Mouse (Mus musculus): Measurements from ENCODE around the gene Cntnap2. TPM values are rescaled to one million over a fixed set of nuclear protein-coding genes. Genes with fewer than 3 reads are reported as not detected.
"Not testable (repeated sequence)": the region's sequence is repeated elsewhere in the genome, so short reads cannot be mapped to it uniquely, and the experiment has no call there.

Gene Cntnap2
- total RNA-seq, 2 experiments from 2014 or later, result 122 to 124 TPM

DNA sequence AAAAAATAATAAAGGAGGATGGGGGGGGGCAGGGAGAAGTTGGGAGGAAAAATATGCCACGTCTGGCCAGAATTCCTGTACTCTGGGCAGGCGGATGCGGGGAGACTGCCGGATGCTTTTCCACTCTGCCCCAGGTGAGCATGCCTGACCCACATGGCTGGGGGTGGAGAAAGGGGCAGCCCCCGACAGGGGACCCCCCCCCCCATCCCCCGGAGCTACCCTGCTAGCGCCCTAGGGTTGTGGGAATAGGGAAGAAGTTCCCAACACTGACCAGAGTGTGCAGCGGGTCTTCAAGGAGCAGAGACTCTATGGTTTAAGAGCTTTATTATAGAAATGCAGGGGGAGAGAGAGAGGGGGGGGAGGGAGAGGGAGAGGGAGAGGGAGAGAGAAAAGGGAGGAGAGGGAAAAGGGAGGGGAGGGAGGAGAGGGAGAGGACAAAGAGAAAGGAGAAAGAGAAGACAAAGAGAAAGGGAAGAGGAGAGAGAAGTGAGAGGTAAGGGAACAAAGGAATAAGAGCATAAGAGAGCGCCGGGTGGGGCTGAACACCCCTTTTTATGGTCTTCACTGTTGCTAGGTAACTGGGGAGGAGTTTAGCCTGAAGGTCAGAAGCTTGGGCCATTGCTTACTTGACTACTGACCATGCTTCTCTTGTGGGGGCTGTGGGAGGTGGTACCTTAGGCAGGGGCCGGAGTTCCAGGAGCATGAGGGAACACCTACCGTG lies 2227.2 kb downstream of the Cntnap2 start:
- not testable (repeated sequence) for DNase-seq (ENCODE audit: low spot score in 2 of 2)

DNA sequence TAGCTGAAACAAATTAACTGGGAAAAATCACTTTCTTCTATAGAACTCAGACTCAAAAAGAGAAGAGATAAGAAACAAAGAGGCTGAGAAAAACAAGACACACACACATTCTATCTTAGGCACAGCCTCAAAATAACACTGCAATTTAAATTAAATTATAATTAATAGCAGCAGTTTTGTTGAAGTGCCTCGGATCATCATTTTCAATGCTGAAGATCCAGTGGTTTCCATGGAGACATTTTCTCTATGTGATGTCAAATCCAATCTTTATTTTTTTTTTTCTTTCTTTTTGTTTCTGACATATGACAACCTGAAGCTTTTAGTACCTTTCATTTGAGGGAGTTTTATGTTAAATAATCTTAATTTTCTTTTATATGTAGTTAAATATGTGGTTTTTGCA lies 2228.6 kb downstream of the Cntnap2 start:
- DNase-seq (ENCODE audit: low spot score in 2 of 2), result no peak

DNA sequence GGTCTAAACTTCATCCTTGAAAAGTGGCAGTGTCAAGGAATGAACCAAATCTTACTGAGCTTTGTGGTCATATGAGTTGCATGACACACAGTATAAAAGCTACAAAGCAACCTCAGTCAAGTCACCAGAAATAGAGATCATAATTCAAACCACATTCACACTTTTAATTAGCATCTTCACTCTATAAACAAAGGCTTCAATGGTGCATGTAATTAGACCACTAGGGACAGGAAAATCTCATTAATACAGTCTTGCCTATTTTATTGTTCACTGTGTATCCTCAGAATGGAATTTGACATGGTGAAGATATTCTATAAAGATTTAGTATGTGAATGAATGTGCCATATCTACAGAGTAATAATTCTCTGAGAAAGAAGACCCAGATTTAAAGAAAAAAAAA lies 2232.8 kb downstream of the Cntnap2 start:
- no peak for DNase-seq (ENCODE audit: low spot score in 2 of 2)

DNA sequence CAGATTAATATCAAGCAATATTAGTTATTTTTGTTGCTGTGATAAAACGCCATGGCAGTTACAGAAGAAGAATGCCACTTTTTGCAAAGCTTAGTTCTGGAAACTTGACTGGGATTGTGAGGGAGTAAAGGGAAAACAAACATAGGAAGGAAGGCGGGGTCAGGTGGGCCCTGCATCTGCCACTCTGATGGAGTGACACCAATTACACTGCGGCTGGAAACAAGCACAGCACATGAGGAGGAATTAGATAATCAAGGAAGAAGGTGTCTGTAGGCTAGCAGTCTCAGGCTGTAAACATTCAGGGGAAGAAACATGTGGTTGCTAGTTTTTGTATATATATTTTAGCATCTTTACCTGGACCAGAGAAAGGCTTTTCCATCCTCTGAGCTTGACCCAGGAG lies 2233.3 kb downstream of the Cntnap2 start:
- DNase-seq (ENCODE audit: low spot score in 2 of 2), result no peak

DNA sequence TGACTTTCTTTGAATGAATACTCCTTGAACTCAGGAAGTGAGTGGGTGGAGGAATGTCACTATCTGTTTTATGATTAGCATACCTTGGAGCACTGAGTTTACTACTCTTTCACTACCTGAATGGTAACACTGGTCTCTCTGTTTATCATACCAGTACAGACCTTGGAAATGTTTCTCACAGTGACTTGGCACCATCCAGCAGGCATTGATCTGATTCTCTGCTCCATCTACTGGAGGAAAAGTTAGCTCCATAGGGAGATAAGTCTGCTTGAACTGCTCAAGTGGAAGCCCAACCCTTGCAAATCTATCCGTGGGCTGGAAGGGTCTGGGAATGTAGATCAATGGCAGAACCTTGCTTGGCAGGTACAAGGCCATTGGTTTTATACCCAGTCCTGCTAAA lies 2235.3 kb downstream of the Cntnap2 start:
- no peak for DNase-seq (ENCODE audit: low spot score in 2 of 2)

DNA sequence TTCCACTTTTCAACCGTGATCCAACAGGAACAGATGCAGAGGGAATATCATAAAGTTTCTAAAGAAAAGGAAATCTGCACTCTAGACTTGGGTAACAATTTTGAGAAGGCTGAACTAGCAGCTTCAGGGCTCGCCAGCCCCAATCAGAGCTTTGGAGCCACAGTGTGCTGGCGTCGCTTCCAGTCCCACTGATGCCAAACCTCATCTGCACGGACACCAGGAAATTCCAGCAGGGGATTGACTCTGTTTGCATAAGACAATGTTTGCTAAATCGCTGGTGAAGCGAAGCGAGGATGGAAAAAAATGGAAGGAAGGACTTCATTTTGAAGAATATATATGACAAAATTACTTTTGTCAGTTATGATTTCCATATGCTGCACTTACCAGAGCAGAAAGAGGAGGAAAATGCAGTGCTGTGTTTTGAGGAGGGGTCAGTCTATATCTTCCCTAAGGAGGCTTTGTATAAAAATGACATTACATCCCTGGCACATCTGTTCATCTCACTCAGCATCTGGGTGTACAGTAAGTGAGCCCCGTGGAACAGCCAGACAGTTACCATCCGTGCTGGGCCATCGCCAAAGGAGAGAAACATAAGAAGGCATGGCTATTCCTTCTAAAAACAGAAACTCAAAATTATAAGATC lies 2245.8 kb downstream of the Cntnap2 start:
- no peak for DNase-seq (ENCODE audit: low spot score in 2 of 2)

DNA sequence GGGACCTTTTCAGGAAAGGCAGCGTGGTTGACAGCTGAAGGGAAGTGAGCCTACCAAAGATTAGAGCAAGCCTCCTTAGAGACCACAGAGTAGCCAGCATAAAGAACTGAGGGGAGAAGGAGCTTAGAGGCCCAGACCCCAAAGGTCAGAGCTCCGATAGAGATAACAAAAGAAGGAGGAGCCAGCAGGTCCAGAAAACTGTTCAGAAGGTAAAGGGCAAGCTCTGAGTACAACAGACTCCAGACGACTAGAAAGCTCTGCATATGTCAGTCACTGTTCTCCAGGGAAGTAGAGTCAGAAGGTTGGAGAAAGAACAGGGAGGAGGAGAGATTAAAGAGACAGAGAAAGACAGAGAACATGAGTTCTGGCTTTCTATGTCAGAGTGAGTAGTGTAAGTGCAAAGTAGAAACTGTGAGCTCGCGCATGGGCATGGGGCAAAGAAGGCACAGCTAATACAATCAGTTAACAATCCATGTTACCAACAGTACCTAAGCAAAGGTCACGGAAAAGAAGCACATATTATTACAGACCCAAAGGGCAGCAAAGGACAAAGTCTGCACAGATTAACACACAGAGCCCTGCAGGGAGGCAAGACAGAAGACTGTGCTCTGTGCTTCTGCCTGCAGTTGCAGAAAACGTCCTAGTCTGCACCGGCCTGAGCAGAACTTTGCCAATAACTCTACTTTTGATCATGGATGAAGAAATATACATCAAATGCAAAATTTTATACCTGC lies 2247.1 kb downstream of the Cntnap2 start:
- no peak for DNase-seq (ENCODE audit: low spot score in 2 of 2)

DNA sequence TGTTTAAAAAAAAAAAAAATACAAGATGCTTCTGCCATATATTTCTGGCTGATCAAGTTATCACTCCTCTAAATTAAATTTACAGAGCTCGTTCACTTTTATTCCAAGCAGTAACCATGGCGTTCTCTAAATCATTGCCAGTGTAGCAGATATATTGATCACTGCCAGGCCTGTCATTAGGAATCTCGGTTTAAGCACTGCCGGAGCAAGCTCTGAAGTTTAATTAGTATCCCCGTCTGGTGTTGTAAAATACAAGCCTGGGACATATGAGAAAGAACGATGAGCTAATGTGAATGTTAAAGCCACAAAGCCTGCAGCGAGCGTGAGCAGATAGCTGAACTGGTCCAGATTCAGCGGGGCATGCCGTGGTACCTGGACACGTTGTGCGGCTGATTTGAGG lies 2247.8 kb downstream of the Cntnap2 start:
- peak in 1 of 2 experiments; percentile 19 for DNase-seq (ENCODE audit: low spot score in 2 of 2)

DNA sequence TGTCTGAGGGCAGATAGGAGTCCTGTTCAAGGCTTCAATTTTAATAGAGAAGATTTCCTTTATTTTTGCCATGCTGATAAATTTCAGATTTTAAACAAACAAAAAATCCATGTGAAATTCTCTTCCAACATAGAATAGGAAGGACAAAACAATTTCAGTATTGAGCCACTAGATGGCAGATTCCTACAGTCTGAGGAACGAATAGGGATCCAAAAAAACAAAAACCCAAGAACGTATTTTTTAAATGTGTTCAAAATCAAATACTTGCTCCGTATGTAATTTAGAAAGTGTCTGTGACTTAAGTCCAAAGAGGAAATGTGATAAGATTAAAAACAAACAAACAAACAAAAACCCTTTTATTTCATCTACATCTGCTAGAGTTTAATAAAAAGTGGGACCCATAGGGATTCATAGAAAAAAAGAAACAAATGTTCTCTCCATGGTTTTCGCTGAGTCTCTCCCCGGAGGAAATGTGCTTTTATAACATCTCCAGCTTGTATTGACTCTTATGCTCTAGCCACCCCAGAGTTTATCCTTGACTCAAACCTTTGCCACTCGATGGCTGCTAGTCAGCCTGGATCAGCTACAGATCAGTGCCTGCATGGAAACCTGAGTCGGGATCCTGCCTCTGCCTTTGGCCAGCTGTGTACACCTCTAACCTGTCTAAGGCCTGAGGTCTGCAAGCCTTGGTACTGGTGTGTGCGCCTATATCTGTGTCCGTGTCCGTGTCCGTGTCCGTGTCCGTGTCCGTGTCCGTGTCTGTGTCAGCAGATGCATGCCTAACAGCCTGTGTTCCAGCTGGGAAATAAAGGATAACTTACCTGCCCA lies 2255.6 kb downstream of the Cntnap2 start:
- DNase-seq (ENCODE audit: low spot score in 2 of 2), result no peak

DNA sequence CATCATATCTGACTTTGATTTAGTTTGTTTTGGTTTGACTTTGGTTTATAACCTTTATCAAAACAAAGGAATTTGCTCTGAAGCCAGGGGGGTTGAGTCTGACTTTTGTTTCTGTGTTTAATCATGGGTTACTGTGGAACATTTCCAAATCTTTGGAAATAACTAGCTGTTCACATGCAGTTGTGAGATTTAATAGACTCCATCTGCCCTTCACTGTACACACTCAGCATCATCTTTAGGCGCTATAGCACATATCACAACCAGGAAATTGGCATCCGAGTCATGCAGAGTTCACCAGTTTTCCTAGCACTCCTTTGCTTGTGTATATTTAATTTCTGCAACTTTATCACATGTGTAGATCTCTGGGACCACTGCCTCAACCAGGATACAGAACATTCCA lies 2256.3 kb downstream of the Cntnap2 start:
- no peak for DNase-seq (ENCODE audit: low spot score in 2 of 2)

DNA sequence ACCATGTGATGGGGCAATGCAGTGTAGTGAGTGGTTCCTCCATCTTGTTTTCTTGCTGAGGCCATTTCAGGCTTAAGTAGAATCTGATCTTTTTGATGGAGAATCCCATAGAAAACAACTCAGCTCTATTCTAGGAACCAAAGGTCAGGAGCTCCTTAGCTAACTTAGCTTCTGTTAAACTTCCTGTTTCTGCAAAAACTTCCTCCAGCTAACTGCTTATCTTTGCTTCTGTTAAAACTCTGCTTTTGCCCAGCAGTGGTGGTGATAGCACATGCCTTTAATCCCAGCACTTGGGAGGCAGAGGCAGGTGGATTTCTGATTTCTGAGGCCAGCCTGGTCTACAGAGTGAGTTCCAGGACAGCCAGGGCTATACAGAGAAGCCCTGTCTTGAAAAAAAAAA lies 2258.1 kb downstream of the Cntnap2 start:
- DNase-seq (ENCODE audit: low spot score in 2 of 2), result no peak

DNA sequence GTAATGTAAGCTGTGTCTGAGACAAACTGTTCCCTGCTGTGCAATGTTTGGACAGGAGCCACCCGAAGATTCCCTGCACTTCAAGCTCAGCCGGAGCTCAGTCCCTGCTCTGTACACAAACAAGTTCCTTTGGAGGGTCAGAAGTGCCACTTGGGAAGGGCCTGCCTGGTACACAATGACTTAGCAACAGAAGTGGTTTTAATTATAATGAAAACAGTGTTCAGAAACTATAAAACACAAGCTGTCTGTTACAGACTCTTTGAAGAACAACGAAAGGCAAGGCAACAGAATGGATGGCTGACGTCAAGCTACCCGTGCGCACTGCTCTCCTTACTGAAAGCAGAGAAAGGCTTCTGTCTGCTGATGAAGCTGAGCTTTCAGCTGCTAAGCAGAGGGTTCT lies 2259.5 kb downstream of the Cntnap2 start:
- peak; percentile 27 to 28 for DNase-seq (ENCODE audit: low spot score in 2 of 2)

DNA sequence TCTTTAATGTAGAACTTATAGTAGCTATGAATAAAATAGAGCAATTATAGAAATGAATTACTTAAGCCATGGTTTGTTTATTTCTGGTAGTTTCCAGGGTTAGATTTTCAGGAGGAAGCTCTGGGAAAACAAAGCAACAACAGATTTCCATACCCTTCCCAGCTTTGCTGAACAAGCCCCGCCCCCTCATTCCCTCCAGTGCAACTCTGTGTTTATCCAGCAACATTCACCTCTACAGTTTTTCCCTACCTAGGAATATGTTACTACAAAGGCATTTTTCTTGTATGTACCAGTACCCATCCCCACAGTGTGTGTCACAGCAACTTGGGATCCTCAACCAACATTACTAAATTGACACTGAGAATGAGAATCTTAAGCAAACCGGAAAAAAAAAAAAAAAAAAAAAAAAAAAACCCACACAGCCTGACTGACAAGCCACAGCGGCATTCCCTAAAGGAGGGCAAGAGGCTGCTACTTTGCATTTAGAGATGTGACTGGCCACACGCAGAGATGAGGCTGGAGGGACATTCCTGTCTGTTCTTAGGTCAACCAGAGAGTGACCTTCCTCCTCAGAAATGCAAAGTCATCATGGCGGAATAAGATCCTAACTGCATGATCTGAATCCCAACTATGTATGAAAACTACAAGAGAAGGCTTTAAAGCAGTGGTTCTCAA lies 2260.3 kb downstream of the Cntnap2 start:
- DNase-seq (ENCODE audit: low spot score in 2 of 2), result no peak

DNA sequence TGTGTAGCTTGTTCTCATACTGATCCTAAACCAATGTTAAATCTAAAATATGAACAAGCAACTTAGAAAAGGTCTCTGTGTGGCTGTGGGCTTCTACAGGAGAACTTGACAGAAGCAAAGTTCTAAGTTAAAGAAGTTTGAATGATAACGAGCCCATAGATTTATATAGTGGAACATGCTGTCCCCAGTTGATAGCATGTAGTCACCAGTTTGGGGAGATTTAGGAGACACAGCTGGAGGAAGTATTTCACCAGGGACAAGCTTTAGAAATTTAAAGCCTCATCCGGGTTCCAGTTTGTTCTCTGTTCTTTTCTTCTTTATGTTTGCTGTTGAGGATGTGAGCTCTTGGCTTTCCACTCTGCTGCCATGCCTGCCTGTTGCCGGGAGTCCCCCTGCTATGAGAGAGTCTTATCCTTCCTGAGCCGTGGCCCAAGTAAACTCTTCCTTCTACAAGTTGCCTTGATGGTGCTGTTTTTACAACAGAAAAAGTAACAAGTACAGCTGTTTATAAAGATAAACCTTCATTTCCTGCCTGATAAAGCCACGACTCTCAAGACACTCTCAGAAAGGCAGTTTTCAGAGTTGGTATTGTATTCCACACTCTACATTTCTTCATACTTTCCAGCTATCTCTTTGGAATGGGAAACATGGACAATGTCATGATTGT lies 2264.1 kb downstream of the Cntnap2 start:
- DNase-seq (ENCODE audit: low spot score in 2 of 2), result no peak

DNA sequence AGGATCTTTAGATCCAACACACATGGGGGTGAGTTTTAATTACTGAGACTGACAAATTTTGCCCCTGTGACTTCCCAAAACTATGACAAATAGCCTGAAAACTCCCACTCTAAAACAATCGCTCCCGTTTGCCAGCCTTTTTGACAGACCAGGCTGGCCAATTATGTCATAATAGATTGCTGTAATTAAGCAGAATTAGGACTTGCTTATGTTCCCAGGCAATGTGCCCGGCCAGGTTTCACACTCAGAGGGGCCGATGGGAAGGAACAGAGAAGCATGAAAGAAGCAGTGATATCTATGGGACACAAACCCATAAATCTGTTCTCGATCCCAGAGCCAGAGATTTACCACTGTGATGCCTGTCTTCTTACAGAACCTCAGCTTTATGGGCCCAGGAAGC lies 2264.7 kb downstream of the Cntnap2 start:
- peak in 1 of 2 experiments; percentile 12 for DNase-seq (ENCODE audit: low spot score in 2 of 2)

DNA sequence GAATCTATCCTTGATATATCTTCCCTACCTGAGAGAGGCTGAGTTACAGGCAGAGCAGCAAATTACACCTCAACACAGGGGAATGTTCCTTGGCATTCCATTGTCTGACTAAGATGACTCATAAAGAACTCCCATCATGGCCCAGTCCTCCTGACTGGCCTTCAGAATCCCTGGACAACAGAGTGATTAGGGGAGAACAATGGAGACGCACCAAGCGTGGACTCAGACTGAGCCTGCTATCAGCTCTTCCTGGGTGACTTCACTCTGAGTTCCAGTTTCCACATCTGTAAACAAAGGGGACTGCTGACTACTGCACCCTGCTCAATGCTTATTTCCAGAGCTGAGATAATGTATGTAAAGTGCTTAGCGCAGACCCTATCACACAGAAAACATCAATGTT lies 2269.1 kb downstream of the Cntnap2 start:
- DNase-seq (ENCODE audit: low spot score in 2 of 2), result no peak

DNA sequence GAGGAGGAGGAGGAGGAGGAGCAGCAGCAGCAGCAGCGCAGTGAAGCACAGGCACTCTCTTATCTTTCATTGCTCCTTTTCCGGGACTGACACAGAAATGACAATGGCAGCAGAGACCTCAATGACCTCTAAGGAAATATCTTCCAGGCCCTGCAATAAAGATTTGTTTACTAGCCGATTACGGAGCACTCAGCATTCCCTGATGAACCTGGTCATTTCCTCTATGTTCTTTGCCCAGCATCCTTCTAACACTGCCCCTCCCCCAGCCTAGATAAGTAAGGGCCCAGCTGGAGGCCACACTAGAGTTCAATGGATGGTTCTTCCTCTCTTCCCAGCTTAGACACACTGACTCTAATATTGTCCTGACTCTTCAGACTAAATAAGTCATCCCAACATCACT lies 2270.1 kb downstream of the Cntnap2 start:
- no peak for DNase-seq (ENCODE audit: low spot score in 2 of 2)

DNA sequence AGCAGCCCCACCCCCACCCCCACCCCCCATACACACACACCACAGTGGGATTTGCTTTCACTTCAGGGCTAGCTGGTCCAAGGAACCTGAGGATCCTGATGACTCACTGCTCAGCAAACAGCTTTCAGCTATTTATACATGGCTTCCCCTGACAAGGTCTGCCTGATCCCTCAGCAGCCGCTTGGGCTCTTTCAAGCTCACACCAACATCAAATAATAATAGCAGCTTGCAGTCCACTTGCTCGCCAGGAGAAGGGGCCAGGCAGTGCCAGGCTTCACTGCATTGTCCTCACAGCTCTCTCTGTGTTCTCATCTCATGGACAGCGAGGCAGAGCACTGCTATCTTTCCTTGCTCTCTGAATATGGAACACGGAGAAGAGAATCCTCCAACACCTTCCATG lies 2273.9 kb downstream of the Cntnap2 start:
- DNase-seq (ENCODE audit: low spot score in 2 of 2), result peak in 1 of 2 experiments; percentile 24

DNA sequence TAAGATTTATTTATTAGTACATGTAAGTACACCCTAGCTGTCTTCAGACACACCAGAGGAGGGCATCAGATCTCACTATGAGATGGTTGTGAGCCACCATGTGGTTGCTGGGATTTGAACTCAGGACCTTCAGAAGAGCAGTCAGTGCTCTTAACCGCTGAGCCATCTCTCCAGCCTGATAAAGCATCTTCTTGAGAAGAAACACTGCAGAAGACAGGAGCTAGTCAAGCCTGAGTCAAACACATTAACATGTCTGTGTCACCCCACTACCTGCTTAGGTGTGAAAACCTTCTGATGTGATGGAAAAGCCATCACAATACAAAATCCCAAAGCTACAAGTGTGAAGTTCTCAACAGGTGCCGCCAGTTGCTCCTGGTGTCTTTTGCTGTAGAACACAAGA lies 2275.2 kb downstream of the Cntnap2 start:
- no peak for DNase-seq (ENCODE audit: low spot score in 2 of 2)

DNA sequence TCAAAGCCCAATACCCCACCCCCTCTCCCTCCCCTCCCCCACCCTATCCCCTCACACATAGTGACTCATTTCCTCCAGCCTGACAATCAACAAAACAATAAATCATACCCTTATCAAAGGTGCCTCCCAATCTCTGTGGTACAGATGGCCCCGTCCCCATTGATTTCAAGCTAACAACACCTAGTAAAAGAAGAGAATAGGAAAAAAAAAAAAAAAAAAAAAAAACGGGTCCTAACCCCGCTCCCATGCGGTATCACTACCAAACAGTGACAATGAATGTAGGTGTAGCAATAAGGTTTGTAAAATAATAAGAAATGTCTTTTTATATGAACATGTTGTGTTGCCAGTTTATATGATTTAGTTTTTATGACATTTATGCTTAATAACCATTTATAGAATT lies 2278.1 kb downstream of the Cntnap2 start:
- DNase-seq (ENCODE audit: low spot score in 2 of 2), result no peak

Data from layer of hippocampus, postnatal 10 days (tissue).